ENCODE assay signal across 8 mouse cellular contexts in genomic region chr7:79211287-79211976, GRCm38 (mm10).
DNase-seq lines count a peak whose midpoint lies in the region; ATAC-seq lines count a peak whose summit lies in the region.

No protein-coding gene starts in this region.

- no peaks in the 10 kb centered on the region for H3K36me3 ChIP-seq in heart, embryonic 12.5 days
- H3K36me3 ChIP-seq in kidney, embryonic 16.5 days (ENCODE audit: insufficient read depth, low read length) = no peaks in the 10 kb centered on the region

- peaks cover 3% of the 10 kb centered on the region for H3K9me3 ChIP-seq in heart, embryonic 12.5 days (replicated peaks)
- peaks cover 5% of the 10 kb centered on the region; the same call in 1 of the 2 replicates for H3K9me3 ChIP-seq in kidney, embryonic 16.5 days (ENCODE audit: low read length)

- no peaks in the 10 kb centered on the region for H3K27me3 ChIP-seq in heart, embryonic 12.5 days (replicated peaks)
- H3K27me3 ChIP-seq in kidney, embryonic 16.5 days (ENCODE audit: insufficient read depth, low read length) = no peaks in the 10 kb centered on the region

- H3K9ac ChIP-seq in heart, embryonic 12.5 days = 0 out of 2 replicates have a peak overlapping the region, but pooled peaks have one; percentile 25
- no peak overlapping the region for H3K9ac ChIP-seq in kidney, embryonic 16.5 days (replicated peaks; ENCODE audit: low read length)

- DNase-seq in heart, adult 9 months (ENCODE audit: low spot score in 2 of 2) = no peak
- DNase-seq in adipocyte (ENCODE audit: low spot score) = no peak

- H3K4me2 ChIP-seq in heart, embryonic 12.5 days = peak overlapping the region; percentile 57
- peak overlapping the region; percentile 17 for H3K4me2 ChIP-seq in kidney, embryonic 16.5 days (replicated peaks; ENCODE audit: low read depth, low read length)

- peak; percentile 66 for ATAC-seq in heart, embryonic 12.5 days (ENCODE audit: insufficient number of reproducible peaks, low FRiP score)
- ATAC-seq in kidney, embryonic 16.5 days (ENCODE audit: low FRiP score, low TSS enrichment) = peak; percentile 70; the same call in 1 of the 2 replicates
- ATAC-seq in megakaryocyte progenitor cell, adult 5-6 weeks (replicated peaks; ENCODE audit: poor library complexity) = 0 out of 2 replicates have a peak, but pooled peaks have one; percentile 11
- no peak for ATAC-seq in erythroblast, adult 5-6 weeks (replicated peaks; ENCODE audit: low FRiP score, poor library complexity, severe bottlenecking)
- ATAC-seq in erythroid progenitor cell, adult 5-6 weeks (replicated peaks; ENCODE audit: low FRiP score, poor library complexity, severe bottlenecking) = no peak

- H3K4me3 ChIP-seq in heart, embryonic 12.5 days = no peak overlapping the region
- H3K4me3 ChIP-seq in brown adipose tissue, adult 24 weeks (ENCODE audit: insufficient read depth, low read depth, low read length) = no peak overlapping the region
- no peak overlapping the region for H3K4me3 ChIP-seq in kidney, embryonic 16.5 days (ENCODE audit: low read length)

- peak overlapping the region; percentile 59; the same call in 1 of the 2 replicates for H3K27ac ChIP-seq in heart, embryonic 12.5 days (ENCODE audit: poor library complexity, severe bottlenecking)
- peak overlapping the region; percentile 66 for H3K27ac ChIP-seq in brown adipose tissue, adult 24 weeks (replicated peaks; ENCODE audit: low read depth, low read length)
- no peak overlapping the region for H3K27ac ChIP-seq in kidney, embryonic 16.5 days (ENCODE audit: low read length)

- peaks cover 22% of the 10 kb centered on the region for H3K4me1 ChIP-seq in heart, embryonic 12.5 days (replicated peaks)
- H3K4me1 ChIP-seq in brown adipose tissue, adult 24 weeks (ENCODE audit: control insufficient read depth, insufficient read depth, insufficient read length, low read length) = peaks cover 4% of the 10 kb centered on the region; the same call in 1 of the 2 replicates
- H3K4me1 ChIP-seq in kidney, embryonic 16.5 days (ENCODE audit: insufficient read depth, low read length) = peaks cover 16% of the 10 kb centered on the region; the same call in 1 of the 2 replicates

- WGBS in heart, embryonic 12.5 days = 10% methylated on average over 9 of the region's 9 CpGs
- 22% methylated on average over 9 of the region's 9 CpGs for WGBS in kidney, embryonic 16.5 days

Comparison
In these comparisons a context has a peak if more than half of its experiments do, and no peak if none do; other contexts are left out.
1. ATAC-seq: peak in heart, embryonic 12.5 days (single experiment), kidney, embryonic 16.5 days (single experiment) and megakaryocyte progenitor cell, adult 5-6 weeks (single experiment); none in erythroblast, adult 5-6 weeks (single experiment) and erythroid progenitor cell, adult 5-6 weeks (single experiment).